Mouse (Mus musculus) frontal cortex, postnatal 36 days (tissue): Measurements from ENCODE around the gene Os9.
"Not testable (repeated sequence)": the region's sequence is repeated elsewhere in the genome, so short reads cannot be mapped to it uniquely, and the experiment has no call there.

Experiments
- DNase-seq, 2 experiments: peaks; one replicate each; pipeline ENCODE4 v3.0.0; 2022; ENCODE audit warnings: low spot score in 2 of 2

Os9 gene

DNA sequence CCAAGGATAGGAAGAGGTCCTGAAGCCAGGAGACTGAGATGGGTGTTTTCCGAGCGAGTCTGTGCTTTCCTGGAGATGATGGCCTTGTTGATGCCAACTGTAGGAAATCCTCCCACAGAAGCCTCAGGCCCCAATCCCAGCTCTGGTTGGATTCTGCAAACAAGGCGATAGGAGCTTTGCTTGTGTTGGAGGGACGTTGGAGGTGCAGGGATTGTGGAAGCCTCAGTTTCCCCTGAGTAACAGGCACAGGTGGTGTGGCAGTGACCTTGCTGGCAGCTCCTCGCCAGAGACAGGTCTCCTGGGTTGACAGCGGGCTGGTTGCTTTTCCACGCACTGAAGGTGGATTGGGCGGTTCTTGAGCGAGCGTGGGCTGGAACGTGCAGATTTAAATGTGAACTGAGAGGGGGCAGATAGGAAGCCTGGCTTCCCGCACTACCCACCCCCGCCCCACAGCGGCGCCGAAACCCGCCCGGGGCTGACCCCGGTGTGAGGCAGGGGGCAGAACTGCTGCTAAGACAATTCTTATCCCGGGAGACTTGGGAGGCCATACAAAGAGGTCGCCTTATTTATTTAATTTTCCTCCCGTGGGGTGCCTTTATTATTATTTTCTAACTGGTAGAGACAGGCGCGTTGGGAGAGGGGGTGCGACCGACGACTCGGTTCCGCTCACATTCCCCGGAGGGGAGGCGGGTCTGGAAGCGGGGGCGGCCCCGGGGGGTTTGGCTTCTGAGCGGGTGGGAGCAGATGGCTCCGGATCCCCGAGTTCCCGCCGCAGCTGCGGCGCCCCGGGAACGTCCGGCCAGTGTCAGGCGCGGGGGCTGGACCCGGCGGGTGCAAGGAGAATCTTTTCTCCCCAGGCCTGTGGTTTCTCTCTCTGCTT, 39.8 kb downstream of the Os9 start:
- peak in 1 of 2 experiments; percentile 68 for DNase-seq

DNA sequence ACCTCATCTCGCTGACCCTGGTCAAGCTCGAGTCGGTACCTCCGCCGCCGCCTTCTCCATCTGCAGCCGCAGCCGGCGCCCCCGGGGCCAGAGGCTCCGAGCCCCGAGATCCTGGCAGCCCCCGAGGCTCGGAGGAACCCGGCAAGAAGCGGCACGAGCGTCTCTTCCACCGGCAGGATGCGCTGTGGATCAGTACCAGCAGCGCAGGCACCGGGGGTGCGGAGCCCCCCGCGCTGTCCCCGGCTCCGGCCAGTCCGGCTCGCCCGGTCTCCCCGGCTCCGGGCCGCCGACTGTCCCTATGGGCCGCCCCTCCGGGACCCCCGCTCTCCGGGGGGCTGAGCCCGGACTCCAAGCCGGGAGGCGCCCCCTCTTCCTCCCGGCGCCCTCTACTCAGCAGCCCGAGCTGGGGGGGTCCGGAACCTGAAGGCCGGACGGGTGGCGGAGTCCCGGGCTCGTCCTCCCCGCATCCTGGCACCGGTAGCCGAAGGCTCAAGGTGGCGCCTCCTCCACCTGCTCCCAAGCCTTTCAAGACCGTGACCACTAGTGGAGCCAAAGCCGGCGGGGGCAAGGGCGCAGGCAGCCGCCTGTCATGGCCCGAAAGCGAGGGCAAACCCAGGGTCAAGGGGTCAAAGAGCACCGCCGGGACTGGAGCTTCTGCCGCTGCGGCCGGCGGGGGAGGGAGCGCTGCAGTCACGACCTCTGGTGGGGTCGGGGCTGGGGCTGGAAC, 41.1 kb downstream of the Os9 start:
- no peak for DNase-seq

DNA sequence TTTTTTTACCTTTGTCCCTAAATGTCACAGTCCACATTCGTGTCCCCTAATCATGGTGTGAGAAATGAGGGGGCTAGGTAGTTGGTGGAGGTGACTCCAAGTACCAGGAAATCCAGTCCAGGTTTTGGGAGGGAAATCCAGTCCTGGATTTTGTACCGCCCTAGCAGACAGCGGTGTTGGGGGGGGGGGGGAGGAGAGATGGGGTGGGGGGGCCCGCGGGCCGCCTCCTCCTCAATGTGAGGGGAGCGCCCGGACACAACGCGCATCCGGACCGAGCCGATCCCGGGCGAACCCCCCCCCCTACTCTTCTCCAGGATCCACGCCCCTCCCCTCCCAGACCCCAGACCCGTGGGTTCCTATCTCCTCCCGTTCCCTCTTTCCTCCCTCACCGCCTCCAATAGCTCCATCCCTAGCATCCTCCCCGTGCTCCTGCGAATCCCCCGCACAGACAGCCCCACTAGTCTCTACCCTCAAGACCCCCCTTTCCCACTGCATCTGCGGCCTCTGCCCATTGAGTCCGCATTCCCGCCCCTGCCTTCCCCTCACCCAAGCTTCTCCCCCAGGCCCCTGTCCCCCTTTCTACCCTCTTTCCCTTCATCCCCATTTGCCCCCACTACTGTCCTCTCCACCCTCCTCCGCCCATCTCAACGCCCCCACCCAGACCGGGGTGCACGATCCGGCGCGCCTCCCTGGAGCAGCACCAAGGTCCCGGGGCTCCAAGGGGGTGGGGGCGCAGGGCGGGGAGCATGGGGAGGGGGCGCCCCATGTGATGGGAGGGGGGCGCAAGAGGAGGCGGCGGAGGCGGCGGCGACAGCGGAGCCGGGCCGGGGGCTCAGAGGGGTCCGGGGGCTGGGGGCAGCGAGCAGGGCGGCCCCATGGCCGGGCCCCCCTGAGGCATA, 42.0 kb downstream of the Os9 start:
- DNase-seq = peak in 1 of 2 experiments; percentile 75

DNA sequence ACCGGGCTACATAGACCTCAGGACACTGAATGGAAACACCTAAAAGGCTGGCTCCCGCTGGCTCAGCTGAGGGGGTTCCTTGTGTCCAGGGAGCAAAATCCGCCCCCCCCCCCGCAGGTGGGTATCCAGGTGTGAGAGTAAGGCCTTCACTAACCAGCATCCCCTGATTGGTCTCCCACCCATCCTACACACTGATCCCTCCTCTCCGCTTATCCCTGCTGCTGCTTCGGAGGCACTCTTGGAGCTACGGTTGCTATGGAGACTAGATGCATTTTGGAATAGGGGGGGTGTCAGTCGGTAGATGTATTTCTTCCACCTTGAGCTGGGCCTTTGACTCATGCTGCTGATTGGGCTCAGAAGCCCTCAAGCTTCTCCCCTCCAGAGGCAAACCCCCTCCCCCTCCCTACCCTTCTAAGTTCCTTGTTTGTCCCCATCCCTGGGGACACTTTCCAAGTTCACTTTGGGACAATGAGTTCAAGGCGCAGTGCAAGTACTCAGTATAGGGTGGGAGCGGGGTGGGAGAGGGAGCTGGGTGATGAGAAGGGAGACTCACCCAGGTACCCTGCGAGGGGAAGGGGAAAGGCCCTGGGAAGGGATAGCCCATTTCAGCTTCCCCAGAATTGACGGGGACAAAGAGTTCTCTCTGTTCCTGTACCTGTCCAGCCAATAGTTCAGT, 42.8 kb downstream of the Os9 start:
- DNase-seq = peak in 1 of 2 experiments; percentile 66

DNA sequence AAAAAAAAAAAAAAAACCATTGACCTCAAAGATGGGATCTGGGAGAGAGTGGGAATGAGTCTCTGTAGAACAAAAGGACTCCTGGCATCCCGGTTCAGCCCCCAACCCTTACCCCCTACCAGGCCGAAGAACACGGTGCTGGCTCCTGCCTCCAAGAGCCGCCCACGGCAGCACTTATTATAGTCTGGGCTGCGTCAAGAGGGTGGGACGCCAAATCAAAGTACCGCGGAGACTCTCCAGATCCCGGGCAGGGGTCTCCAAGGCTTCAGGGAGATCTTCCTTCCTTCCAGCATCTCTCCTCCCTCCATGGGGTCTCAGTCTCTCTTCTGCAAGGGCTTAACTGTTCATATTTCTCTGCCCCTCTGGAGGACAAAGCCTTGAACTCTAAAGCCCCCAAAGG, 43.4 kb downstream of the Os9 start:
- DNase-seq = peak in 1 of 2 experiments; percentile 51

DNA sequence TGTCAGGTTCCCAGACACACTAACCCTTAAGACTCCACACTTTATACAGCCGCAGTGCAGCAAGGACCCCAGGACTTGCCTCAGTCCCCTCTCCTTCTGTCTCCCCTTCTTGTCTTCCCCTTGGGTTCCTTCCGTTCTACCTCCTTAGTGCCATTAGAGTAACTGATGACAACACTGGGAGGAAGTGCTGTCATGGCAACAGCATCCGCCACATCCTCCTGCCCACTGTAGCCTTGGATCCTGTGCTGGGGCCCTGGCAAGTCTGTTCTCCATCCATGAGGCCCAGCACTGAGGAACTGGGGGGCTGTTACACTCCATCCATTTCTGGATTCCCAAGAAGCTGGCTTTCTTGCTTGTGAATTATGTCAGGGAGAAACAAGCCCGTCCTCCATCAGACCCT, 44.8 kb downstream of the Os9 start:
- no peak for DNase-seq

DNA sequence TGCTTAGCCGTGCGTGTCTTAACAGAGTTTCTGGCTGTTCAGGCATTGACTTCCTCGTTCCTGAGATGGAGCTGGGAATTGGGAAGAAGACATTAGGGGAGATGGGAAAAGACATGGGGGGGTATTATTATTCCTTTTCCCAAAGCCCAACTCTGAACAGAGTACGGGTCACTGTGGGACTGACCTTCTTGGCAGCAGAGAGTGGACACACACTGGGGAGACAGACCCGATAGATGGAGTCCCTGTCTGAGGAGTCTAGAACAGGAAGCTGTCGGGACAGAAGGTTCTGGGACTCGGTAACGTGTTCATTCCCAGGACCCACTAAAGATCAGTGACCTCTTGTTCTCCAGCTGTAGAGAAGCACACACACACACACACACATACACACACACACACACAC, 45.3 kb downstream of the Os9 start:
- DNase-seq = no peak

DNA sequence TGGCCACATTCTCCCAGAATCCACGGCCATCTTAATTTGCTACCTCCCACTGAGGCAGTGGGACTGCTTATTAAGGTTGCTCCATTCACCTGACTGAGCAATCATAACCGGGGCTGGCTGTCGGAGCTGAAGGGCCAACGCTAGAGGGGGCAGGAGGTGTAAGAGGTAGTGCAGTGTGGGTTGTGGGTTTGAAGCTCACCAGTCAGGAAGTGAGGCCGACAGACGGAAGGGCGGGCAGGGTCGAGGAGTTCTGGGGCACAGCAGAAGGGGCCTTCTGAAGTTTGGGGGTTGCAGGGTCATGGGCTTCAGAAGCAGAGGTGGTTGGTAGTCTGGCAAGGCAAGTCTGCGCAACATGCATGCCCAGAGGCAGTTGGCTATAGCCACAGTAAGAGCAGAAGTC, 45.9 kb downstream of the Os9 start, which contains the start of gene Agap2:
Agap2 (plus strand) TSS at position 205 of the 400 bp plus-strand sequence.
- DNase-seq = no peak

DNA sequence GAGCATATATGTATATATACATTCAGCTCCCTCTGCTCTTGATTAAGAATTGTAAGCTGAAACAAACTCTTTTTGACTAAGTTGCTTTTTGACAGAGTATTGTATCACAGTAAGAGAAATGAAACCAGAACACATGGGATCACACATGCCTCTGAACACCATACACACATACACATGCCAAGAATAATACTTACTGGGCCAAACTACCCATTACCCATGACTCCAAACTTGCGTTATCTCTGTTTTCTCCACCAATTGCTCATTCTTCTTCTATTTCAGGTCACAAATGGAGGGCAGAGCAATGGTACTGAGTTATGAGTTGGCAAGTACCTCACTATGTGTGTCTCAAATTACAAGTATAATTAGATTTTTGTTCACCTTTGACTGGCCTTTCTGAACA, 47.0 kb downstream of the Os9 start:
- no peak for DNase-seq

DNA sequence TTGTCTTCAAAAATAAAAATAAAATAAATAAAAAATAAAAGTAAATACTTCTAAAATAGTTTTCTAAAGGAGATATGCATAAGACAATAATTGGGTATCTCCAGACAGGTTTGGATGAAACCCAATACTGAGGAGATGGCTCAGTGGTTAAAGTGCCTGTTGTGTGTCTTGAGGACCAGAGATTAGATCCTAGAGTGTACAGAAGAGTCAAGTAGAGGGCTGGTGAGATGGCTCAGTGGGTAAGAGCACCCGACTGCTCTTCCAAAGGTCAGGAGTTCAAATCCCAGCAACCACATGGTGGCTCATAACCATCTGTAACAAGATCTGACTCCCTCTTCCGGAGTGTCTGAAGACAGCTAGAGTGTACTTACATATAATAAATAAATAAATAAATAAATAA, 48.0 kb downstream of the Os9 start:
- DNase-seq = not testable (repeated sequence)

DNA sequence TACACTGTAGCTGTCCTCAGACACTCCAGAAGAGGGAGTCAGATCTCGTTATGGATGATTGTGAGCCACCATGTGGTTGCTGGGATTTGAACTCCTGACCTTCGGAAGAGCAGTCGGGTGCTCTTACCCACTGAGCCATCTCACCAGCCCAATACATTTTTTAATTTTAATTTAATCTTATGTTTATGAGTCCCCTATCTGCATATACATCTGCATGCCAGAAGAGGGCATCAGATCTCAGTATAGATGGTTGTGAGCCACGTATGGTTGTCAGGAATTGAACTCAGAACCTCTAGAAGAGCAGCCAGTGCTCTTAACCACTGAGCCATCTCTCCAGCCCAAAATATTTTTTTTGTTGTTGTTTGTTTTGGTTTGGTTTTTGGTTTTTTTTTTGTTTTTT, 48.7 kb downstream of the Os9 start:
- DNase-seq = not testable (repeated sequence)

DNA sequence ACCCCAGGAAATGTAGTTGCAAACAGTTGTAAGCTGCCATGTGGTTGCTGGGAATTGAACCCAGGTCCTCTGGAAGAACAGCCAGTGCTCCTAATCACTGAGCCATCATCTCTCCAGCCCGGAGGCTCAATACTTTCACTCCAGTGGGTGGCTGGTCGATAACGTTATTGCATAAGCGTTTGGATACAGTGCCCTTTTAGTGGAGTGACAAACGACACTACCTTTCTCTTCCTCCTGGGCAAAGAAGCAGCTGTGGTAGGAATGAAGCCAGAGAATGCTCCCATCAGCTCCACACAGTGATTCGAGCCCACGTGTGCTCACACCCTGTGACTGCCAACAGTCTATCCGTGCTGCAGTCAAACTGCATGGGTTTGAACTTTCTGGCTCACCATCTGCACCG, 49.7 kb downstream of the Os9 start:
- DNase-seq = no peak

DNA sequence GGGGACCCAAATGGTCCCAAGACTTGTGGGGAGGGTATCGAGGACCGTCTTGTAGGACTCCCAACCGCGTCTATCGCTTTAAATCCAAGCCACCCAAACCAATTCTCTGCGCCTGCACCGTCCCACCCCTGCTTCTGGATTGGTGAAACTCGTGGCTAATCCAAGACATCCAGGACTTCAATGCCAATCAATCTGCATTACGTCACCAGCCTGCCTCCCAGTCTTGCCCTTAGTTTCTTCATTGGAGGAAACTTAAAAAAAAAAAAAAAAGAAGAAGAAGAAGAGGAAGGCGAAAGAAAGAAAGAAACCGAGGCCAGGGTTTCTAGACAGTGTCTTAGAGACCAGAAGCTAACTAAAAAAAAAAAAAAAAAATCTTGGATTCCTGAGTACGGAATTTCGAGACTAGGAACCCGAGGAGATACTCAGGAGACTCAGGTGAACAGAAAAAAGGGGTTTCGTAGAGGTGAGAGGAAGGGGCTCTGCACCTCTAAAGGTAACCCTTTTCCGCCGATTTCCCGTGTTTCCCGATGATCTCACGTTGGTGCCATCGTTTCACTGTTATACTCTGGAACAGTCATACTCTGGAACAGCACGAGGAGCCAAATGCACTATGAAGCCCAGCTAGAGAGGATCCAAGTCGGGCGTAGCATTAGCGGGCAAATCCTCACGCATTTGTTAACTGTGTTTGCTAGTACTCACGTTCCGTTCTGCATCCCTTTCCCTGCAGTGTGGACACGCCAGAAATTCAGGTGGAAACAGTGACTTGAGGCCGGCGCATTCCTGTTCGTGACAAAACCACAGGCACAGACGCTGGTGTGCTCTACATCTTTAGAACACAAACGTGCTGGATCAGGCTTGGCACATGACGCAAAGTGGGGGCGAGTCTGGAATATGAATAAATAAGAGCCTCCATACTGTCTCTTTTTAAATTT, 50.5 kb downstream of the Os9 start, which contains the start of gene Tspan31:
Tspan31 (minus strand) TSS at position 75 of the 932 bp plus-strand sequence.
- DNase-seq = peak; percentile 93 to 96

DNA sequence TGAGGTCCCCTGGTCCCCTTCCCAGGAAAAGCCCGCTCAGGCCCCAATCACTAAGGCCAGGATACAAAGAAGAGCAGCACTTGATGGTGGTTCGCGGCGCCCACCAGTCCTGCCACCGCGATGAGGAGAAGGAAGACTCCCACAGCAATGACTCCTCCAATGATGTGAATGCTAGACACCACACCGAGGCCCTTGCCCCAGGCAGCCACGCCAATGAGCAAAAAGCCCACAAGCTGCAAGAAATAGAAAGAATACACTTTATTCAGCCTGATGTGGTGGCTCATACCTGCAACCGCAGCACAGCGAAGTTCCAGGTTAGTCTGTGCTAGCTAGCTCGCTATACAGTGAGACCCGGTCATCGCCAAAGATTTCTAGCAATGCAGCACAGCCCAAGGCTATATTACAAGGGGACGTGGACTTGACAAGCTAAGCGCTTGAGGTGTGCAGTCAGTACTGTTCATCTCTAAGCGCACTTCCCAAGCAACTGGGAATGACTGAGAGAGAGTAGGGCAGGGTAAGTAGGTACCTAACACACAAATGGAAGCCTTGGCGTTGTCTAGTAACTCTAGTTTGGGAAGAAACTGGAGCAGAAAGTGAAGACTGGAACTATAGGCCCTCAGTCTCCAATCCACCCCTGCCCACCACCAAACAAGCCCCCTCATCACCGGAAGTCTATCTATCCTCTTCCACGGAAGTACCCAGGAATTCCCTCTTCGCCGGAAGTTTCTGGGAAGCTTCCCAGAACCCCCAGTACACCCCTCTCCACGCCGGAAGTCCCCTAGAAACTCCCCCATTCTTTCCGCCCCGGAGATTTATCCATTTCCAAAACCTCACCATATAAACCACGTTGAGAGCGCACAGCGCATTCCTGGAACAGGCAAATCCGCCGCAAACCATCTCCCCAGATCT, 51.4 kb downstream of the Os9 start:
- no peak for DNase-seq

DNA sequence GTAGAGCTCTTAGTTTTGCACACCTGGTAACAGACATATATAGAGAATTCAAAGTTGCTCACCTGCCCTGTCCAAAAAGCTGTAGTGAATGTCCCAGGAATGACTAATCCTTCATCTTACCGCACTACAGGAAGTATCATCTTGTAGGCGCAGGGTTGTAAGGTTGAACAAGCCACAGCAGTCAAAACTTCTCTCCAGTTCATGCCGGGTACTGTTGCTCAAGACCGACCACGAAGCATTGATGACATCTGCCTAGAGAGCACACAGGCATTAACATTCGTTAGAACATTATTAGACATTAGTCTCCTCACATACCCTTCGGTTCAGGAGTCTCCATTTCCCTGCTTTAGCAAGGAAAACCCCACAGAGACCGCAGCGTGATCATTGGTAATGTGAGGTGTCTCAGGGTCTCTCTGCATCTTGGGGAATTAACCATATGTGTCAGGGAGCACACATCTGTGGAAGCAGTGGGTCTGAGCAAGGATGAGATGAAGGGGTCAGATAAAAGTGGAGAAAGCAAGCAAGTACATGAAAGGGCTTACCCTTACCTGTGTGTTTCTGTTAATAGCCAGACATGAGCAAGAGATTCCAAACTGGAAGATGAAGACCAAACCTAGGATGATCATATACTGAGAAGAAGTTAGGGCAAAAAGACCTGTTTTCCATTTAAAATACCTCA, 52.4 kb downstream of the Os9 start:
- no peak for DNase-seq

DNA sequence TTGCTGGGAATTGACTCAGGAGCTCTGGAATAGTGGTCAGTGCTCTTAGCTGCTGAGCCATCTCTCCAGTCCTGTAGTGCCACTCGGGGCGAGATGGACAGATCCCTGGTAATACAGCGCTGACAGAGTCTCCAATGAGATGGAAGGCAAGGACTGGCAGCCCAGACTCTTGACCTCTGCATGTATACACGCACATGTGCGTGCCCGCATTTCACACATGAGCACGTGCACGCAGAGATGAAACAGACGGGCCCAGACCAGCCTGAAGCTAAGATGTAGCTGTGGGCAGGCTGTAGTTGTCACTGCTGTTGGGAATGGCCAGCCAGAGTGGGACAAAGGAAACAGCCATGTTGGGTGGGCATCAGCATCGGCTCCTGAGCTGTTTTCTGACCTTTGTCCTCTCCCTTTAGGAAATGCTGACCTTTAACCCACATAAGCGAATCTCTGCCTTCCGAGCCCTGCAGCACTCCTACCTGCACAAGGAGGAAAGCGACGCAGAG, 54.4 kb downstream of the Os9 start:
- no peak for DNase-seq

DNA sequence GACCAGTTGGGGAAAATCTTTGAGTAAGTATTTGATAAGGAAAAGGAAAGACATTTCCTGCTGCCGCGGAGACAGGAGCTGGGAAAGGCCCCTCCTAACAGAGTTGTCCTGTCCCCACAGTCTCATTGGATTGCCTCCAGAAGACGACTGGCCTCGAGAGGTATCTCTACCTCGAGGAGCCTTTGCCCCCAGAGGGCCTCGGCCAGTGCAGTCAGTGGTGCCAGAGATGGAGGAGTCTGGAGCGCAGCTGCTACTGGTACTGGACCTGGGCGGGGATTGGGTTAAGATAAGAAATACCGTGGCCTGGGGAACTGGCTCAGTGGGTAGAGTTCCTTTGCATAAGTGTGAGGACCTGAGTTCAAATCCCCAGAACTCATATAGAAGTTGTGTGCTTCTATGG, 55.0 kb downstream of the Os9 start:
- DNase-seq = no peak
